Mouse (Mus musculus) layer of hippocampus, postnatal 14 days (tissue): ENCODE data around the gene Ltbp1. TPM values are rescaled to one million over a fixed set of nuclear protein-coding genes. Genes with fewer than 3 reads are reported as not detected.

Source experiments
- DNase-seq, 2 experiments: peaks; one replicate each; pipeline ENCODE4 v3.0.0; 2021 to 2022; ENCODE audit warnings: low spot score in 2 of 2, mixed read lengths in 1 of 2
- total RNA-seq, 2 experiments: library from RNA; stranded (reverse); gene quantifications; 2 replicates each; pipeline ENCODE4 v1.2.3; 2021

Gene Ltbp1
- total RNA-seq, 2 experiments from 2014 or later: 8.9 to 9.2 TPM

- DNase-seq: no peak
Measured at GRCm38 (mm10) chr17:75000066-75000465, 5.3 kb upstream of the Ltbp1 start.

GRCm38 (mm10) chr17:75004820-75005219 is 548 bp upstream of the Ltbp1 start:
- DNase-seq: peak; percentile 69 to 82

- DNase-seq: peak in 1 of 2 experiments; percentile 28
Measured at GRCm38 (mm10) chr17:75005685-75006680, 615 bp downstream of the Ltbp1 start.

GRCm38 (mm10) chr17:75010955-75011354 is 5.6 kb downstream of the Ltbp1 start:
- DNase-seq: no peak

GRCm38 (mm10) chr17:75013211-75013610 is 7.8 kb downstream of the Ltbp1 start:
- no peak for DNase-seq

GRCm38 (mm10) chr17:75013868-75014267 is 8.5 kb downstream of the Ltbp1 start:
- DNase-seq: peak; percentile 12 to 20

GRCm38 (mm10) chr17:75014601-75015356 is 9.4 kb downstream of the Ltbp1 start:
- DNase-seq: no peak

GRCm38 (mm10) chr17:75015546-75015945 is 10.2 kb downstream of the Ltbp1 start:
- no peak for DNase-seq

GRCm38 (mm10) chr17:75017423-75017822 is 12.1 kb downstream of the Ltbp1 start:
- peak; percentile 31 for DNase-seq

- DNase-seq: no peak
Measured at GRCm38 (mm10) chr17:75018142-75018541, 12.8 kb downstream of the Ltbp1 start.

GRCm38 (mm10) chr17:75020026-75020425 is 14.7 kb downstream of the Ltbp1 start:
- DNase-seq: no peak

- DNase-seq: no peak
Measured at GRCm38 (mm10) chr17:75020619-75021018, 15.3 kb downstream of the Ltbp1 start.

- peak; percentile 39 to 70 for DNase-seq
Measured at GRCm38 (mm10) chr17:75027358-75028131, 22.2 kb downstream of the Ltbp1 start.

- DNase-seq: no peak
Measured at GRCm38 (mm10) chr17:75033356-75033755, 28.0 kb downstream of the Ltbp1 start.

- no peak for DNase-seq
Measured at GRCm38 (mm10) chr17:75033872-75034615, 28.7 kb downstream of the Ltbp1 start.

GRCm38 (mm10) chr17:75036881-75037280 is 31.5 kb downstream of the Ltbp1 start:
- DNase-seq: no peak

GRCm38 (mm10) chr17:75039017-75039416 is 33.6 kb downstream of the Ltbp1 start:
- peak in 1 of 2 experiments; percentile 24 for DNase-seq

GRCm38 (mm10) chr17:75049366-75049969 is 44.1 kb downstream of the Ltbp1 start:
- DNase-seq: no peak

GRCm38 (mm10) chr17:75051440-75051925 is 46.1 kb downstream of the Ltbp1 start:
- no peak for DNase-seq

- DNase-seq: no peak
Measured at GRCm38 (mm10) chr17:75055235-75055634, 49.9 kb downstream of the Ltbp1 start.
